Mouse (Mus musculus): ENCODE measurements around the gene Tvp23a. TPM values are rescaled to one million over a fixed set of nuclear protein-coding genes. Genes with fewer than 3 reads are reported as not detected.

Gene Tvp23a
- polyA plus RNA-seq, 1 experiment, result 1.2 TPM

DNA sequence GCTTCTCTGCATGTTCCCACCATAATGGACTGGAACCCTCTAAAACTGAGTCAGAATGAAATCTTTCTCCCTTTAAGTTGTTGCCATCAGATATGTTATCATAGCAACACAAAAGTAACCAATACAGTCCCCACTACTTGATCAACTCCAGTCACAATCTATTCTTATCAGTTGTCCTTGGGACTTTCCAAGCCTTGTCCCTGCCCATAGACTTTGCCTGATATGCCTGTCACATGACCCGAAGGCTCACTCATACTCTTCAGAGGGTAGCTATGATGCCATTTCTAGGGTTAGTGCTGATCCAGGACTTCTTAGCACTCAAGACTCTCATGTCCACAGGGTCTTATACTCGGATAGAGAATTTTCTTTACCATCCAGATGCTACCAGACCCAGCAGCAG is 13.0 kb upstream of the Tvp23a start:
- WGBS, result 69% methylated on average over 2 of the region's 2 CpGs
- peaks cover 1% of the 10 kb centered on the region; the same call in 1 of the 2 replicates for H3K4me1 ChIP-seq (ENCODE audit: control insufficient read depth, insufficient read depth, low read length)
- H3K4me3 ChIP-seq (replicated peaks; ENCODE audit: extremely low read depth, low read depth, low read length), result no peak overlapping the region
- no peak for DNase-seq
- TF ChIP-seq POLR2A (IDR thresholded peaks at IDR 0.05; ENCODE audit: borderline replicate concordance, extremely low read depth, low read depth, low read length) (no peak), CTCF (IDR thresholded peaks at IDR 0.05; ENCODE audit: insufficient read depth, low read length) (no peak)

DNA sequence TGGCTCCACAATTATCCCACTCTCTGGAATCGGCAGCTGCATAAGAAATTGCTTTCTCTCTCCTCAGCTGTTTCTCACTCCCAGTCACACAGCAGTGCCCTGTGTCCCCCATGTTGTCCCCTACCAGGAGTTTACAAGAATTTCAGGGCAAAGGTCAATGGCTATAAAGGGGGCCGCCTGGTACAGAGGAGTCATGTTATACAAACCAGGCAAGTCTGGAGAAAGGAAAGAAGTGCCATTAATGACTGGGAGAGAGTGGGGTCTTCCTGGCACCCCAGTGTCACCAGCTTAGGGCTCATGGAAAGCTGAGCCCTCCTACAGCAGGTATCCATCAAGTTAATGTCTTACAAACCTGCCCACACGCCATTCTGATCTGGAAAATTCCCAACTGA is 7.4 kb upstream of the Tvp23a start:
- DNase-seq, result no peak
- 76% methylated on average over 3 of the region's 3 CpGs for WGBS
- Histone ChIP-seq H3K4me1 (ENCODE audit: control insufficient read depth, insufficient read depth, low read length) (peaks cover 15% of the 10 kb centered on the region), H3K4me3 (replicated peaks; ENCODE audit: extremely low read depth, low read depth, low read length) (no peak overlapping the region)
- no peak for TF ChIP-seq CTCF (IDR thresholded peaks at IDR 0.05; ENCODE audit: insufficient read depth, low read length)
- no peak for TF ChIP-seq POLR2A (IDR thresholded peaks at IDR 0.05; ENCODE audit: borderline replicate concordance, extremely low read depth, low read depth, low read length)

DNA sequence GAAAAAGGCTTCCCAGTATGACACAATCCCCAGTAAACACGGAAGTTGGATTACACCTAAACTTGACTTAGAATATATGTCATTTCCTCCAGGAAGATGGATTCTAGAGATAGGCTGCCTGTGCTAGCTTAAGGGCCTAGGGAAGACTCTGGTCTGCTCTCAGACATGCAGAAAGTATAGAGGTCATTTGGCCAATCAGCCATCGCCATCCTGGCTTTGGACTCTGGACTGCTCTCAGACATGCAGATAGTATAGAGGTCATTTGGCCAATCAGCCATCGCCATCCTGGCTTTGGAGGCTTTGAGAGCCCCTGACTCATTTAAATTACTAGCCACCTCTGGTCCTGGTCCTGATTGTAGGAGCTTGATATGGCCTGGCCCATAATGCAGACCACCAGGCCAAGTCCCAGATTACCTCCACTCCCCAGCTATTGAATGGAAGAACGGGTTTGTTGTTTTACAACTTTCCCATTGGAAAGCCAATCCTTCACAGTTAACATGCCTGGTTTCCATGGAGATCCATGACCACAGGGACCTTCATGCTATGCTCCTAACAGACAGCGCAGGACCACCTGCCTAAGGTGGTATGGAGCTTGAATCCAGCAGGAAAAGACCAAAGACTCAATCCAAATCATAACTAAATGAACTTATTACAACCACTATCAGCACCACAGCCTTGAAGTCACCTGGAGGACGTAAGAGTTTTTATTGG is 6.9 kb upstream of the Tvp23a start:
- 83% methylated on average over 6 of the region's 6 CpGs for WGBS
- TF ChIP-seq POLR2A (IDR thresholded peaks at IDR 0.05; ENCODE audit: borderline replicate concordance, extremely low read depth, low read depth, low read length) (no peak), CTCF (IDR thresholded peaks at IDR 0.05; ENCODE audit: insufficient read depth, low read length) (no peak)
- Histone ChIP-seq H3K4me3 (replicated peaks; ENCODE audit: extremely low read depth, low read depth, low read length) (no peak overlapping the region), H3K4me1 (ENCODE audit: control insufficient read depth, insufficient read depth, low read length) (peaks cover 15% of the 10 kb centered on the region)
- no peak for DNase-seq

DNA sequence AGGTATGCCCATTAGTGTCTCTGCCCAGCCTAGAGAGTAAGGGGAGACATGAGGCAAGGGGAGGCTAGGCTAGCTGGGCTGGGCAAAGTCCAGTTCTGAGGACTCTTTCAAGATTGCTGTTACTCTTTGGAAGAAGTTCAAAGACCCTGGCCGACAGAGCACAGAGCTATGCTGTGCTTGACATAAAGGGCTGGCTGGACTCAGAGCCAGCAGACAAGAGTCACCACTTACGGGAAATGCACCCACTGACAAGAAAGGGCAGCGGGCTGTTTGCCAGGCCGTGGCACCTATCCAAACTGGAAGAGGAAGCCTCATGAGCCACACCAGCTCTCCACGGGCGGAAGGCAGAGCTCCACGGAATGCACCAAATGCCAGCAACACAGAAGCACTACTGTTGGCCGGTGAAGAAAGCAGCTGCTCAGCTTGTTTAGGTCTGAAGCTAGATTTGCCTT is 5.3 kb upstream of the Tvp23a start:
- Histone ChIP-seq H3K4me1 (ENCODE audit: control insufficient read depth, insufficient read depth, low read length) (peaks cover 15% of the 10 kb centered on the region), H3K4me3 (replicated peaks; ENCODE audit: extremely low read depth, low read depth, low read length) (no peak overlapping the region)
- TF ChIP-seq CTCF (IDR thresholded peaks at IDR 0.05; ENCODE audit: insufficient read depth, low read length) (no peak), POLR2A (IDR thresholded peaks at IDR 0.05; ENCODE audit: borderline replicate concordance, extremely low read depth, low read depth, low read length) (no peak)
- 4% methylated on average over 8 of the region's 8 CpGs for WGBS
- DNase-seq, result peak; percentile 92

DNA sequence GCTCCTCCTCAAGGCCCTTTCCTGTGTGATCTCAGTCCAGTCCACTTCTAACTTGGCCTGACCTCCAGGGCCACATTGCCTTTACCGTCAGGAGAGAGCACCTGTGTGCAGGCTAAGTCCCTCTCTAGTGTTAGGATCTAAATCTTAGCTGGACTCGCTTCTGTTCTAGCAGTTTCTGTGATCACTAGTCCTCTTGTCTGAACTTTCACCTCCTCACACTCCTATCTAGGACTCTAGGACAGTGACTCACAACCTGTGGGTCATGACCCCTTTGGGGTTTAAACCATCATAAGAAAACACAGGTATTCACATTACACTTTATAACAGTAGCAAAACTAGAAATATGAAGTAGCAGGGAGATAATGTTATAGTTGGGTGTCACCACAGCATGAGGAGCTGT is 4.7 kb upstream of the Tvp23a start:
- 63% methylated on average over 2 of the region's 2 CpGs for WGBS
- TF ChIP-seq POLR2A (IDR thresholded peaks at IDR 0.05; ENCODE audit: borderline replicate concordance, extremely low read depth, low read depth, low read length), result no peak
- no peak for TF ChIP-seq CTCF (IDR thresholded peaks at IDR 0.05; ENCODE audit: insufficient read depth, low read length)
- no peak for DNase-seq
- Histone ChIP-seq H3K4me1 (ENCODE audit: control insufficient read depth, insufficient read depth, low read length) (peaks cover 15% of the 10 kb centered on the region), H3K4me3 (replicated peaks; ENCODE audit: extremely low read depth, low read depth, low read length) (no peak overlapping the region)

DNA sequence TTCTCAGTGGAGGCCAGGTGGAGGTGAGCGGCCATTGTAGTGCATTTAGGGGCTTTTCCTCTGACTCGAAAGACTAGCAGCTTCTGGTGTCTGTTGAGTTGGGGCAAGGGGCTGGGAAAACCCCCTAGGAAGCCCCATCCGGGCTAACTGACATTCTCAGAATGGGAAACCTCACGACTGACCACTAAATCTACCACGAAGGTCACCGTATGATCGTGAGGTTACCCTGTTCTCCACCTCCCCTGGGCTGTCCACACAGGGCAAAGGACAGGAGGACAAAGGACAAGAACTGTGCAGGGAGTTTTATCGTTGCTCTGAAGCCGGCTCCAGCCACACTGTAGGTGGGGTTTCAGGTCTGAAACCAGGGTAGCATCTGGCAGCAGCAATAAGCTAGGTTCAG is 1.8 kb upstream of the Tvp23a start:
- DNase-seq, result no peak
- no peak for TF ChIP-seq CTCF (IDR thresholded peaks at IDR 0.05; ENCODE audit: insufficient read depth, low read length)
- no peak for TF ChIP-seq POLR2A (IDR thresholded peaks at IDR 0.05; ENCODE audit: borderline replicate concordance, extremely low read depth, low read depth, low read length)
- WGBS, result 85% methylated on average over 9 of the region's 9 CpGs
- H3K4me3 ChIP-seq (replicated peaks; ENCODE audit: extremely low read depth, low read depth, low read length), result no peak overlapping the region
- peaks cover 13% of the 10 kb centered on the region for H3K4me1 ChIP-seq (ENCODE audit: control insufficient read depth, insufficient read depth, low read length)

DNA sequence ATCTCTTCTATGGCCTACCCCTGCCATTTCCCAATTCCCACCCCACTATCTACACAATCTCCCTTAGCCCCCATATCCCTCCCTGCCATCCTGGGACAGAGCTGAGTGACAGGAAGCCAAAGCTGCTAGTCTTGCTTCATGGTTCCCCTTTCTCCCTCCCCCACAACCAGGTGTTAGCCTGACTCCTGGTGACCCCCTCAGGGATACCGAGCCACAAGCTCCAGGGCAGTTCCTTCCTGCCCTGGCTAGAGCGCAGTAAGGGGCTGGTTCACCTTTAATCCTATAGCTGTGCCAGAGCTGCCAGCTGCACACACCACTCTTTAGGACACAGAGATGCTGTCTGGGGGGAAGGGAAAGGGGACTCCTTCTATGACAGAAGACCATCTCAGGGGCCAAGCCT is 619 bp upstream of the Tvp23a start:
- Histone ChIP-seq H3K4me3 (replicated peaks; ENCODE audit: extremely low read depth, low read depth, low read length) (no peak overlapping the region), H3K4me1 (ENCODE audit: control insufficient read depth, insufficient read depth, low read length) (peaks cover 6% of the 10 kb centered on the region)
- TF ChIP-seq CTCF (IDR thresholded peaks at IDR 0.05; ENCODE audit: insufficient read depth, low read length), result no peak
- WGBS, result 64% methylated on average over 2 of the region's 2 CpGs
- no peak for DNase-seq

DNA sequence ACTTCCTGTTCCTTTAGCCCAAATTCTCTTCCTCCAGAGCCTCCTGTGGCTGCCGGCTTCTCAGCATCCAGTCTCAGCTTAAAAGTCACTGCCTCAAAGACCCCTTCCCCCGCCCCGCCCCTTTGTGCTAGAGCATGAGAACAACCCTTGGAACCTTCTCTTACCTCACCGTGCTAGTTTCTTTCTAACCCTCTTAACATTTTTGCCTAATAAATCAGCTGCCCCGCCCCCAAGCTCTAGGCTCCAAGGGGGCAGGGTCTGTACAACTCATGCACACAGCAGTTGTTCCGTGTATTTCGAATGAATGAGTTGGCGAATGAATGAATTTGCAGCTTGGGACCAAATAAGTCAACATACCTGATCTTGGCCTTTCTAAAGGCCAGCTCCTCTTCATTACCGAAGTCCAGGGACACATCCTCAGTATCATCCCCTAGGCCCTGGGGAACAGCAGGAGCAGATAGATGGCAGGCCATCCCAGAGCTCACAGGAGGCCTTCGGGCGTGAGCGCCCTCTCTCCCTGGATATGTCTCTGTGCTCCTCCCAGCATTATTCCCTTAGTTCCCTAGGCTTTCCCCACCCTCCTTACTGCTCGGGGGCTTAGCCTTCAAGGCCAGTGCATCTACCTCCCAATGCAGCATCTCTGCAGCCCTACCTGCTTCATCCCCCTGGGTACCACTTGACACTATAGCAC is 444 bp downstream of the Tvp23a start:
- 43% methylated on average over 13 of the region's 13 CpGs for WGBS
- TF ChIP-seq CTCF (IDR thresholded peaks at IDR 0.05; ENCODE audit: insufficient read depth, low read length) (no peak), POLR2A (IDR thresholded peaks at IDR 0.05; ENCODE audit: borderline replicate concordance, extremely low read depth, low read depth, low read length) (no peak)
- Histone ChIP-seq H3K4me1 (ENCODE audit: control insufficient read depth, insufficient read depth, low read length) (peaks cover 4% of the 10 kb centered on the region; the same call in 1 of the 2 replicates), H3K4me3 (replicated peaks; ENCODE audit: extremely low read depth, low read depth, low read length) (no peak overlapping the region)
- DNase-seq, result no peak

DNA sequence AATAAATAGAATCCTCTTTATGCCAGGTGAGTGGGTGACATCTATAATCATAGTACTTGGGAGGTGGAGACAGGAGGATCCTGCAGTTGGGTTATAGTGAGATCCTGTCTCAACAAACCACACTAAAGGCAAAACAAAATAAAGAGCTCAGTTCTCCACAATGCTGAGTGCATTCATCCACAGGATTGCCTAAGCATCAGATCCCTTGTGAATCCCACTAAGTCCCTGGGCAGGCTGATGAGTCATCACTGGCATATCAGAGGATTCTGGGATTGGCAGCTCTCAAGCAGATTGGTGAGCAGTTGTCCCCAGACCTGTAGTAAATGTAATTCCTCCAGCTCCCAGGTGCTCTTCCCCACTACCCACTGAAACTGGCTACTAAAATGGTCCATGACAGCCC is 3.4 kb downstream of the Tvp23a start:
- DNase-seq, result no peak
- Histone ChIP-seq H3K4me3 (replicated peaks; ENCODE audit: extremely low read depth, low read depth, low read length) (no peak overlapping the region), H3K4me1 (ENCODE audit: control insufficient read depth, insufficient read depth, low read length) (no peaks in the 10 kb centered on the region)
- no peak for TF ChIP-seq CTCF (IDR thresholded peaks at IDR 0.05; ENCODE audit: insufficient read depth, low read length)

DNA sequence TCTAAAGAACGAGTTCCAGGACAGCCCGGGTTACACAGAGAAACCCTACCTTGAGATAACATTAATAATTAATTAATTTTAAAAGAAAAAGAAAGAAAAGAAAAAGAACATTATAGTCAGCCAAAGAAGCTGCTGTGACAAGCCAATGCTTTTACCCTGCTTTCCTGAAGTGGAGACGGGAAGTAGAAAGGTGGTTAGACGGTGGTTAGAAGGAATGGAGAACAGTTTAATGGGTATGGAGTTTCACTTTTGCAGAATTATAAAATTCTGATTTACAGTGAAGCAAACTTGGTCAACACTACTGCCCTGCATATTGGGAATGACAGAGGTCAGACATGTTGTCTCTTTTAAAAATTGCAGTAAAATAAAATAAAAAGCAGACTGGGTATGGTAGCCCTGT is 5.4 kb downstream of the Tvp23a start:
- no peak overlapping the region for H3K4me3 ChIP-seq (replicated peaks; ENCODE audit: extremely low read depth, low read depth, low read length)
- no peak for DNase-seq
- TF ChIP-seq CTCF (IDR thresholded peaks at IDR 0.05; ENCODE audit: insufficient read depth, low read length), result no peak
- 77% methylated on average over 4 of the region's 4 CpGs for WGBS
- no peaks in the 10 kb centered on the region for H3K4me1 ChIP-seq (ENCODE audit: control insufficient read depth, insufficient read depth, low read length)
